Mouse (Mus musculus): ENCODE results near the gene Hoxd10.

Gene Hoxd10

GRCm38 (mm10) chr2:74667191-74667841 lies 24.4 kb upstream of the Hoxd10 start:
- no peak for DNase-seq

DNA sequence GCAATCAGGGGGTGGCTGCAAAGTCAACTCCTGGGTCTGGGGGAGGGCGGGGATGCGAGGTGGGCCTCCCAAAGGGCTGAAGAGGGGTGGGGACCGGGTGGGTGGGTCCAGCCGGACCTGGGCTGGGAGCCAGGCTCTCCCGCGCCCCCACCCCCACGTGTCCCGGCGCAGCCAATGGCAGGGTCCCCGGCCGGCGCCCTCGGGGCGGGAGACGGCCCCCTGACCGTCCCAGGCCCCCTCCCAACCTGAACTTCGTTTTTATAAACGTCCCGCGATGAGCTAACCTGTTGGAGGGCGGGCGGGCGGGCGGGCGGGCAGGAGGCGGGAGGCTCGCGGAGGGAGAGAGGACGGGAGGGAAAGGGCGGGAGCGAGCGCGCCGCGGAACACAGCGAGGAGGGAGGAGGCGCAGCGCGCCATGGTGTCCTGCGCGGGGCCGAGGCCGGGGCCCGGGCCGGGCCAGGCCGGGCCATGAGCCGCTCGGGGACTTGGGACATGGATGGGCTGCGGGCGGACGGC lies 23.8 kb upstream of the Hoxd10 start, which contains the start of gene Hoxd13:
Gene Hoxd13, plus strand, starts transcription at position 469 of the 516 bp plus-strand sequence.
- DNase-seq, result no peak

DNA sequence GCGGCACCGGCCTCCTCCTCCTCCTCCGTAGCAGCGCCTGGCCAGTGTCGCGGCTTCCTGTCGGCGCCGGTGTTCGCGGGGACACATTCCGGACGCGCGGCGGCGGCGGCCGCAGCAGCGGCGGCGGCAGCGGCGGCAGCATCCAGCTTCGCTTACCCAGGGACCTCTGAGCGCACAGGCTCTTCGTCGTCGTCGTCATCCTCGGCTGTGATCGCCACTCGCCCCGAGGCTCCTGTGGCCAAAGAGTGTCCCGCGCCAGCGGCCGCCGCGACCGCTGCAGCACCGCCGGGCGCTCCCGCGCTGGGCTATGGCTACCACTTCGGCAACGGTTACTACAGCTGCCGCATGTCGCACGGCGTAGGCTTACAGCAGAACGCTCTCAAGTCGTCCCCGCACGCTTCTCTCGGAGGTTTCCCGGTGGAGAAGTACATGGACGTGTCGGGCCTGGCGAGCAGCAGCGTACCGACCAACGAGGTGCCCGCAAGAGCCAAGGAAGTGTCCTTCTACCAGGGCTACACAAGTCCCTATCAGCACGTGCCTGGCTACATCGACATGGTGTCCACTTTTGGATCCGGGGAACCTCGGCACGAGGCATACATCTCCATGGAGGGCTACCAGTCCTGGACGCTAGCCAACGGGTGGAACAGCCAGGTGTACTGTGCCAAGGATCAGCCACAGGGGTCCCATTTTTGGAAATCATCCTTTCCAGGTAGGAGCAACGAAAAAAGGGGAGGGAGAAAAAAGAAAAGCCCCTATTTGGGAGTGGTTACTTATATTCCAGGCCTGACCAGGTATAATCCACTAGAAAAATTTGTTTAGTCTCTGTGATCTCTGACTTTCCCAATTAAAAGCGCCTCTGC lies 23.1 kb upstream of the Hoxd10 start:
- no peak for DNase-seq

GRCm38 (mm10) chr2:74669230-74669578 lies 22.5 kb upstream of the Hoxd10 start:
- DNase-seq, result no peak

DNA sequence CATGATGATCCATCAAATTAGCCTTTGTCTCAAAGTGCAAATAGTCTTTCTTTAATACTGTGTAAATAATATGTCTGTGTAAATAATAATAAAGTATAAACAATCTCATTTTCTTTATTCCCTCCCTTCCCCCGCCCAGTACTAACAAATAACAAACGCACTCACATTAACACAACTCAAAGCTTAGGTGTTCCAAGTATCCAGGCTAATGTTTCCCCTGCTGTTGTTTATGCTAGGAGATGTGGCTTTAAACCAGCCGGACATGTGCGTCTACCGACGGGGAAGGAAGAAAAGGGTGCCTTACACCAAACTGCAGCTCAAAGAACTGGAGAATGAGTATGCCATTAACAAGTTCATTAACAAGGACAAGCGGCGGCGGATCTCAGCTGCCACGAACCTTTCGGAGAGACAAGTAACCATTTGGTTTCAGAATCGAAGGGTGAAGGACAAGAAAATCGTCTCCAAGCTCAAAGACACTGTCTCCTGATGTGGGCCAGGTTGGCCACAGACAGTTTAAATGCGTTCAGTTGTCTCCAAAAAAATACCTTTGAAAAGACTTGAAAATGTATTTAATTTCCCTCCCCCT lies 22.0 kb upstream of the Hoxd10 start:
- no peak for DNase-seq

- DNase-seq, result no peak
Observed at GRCm38 (mm10) chr2:74670632-74671188, 21.0 kb upstream of the Hoxd10 start.

DNA sequence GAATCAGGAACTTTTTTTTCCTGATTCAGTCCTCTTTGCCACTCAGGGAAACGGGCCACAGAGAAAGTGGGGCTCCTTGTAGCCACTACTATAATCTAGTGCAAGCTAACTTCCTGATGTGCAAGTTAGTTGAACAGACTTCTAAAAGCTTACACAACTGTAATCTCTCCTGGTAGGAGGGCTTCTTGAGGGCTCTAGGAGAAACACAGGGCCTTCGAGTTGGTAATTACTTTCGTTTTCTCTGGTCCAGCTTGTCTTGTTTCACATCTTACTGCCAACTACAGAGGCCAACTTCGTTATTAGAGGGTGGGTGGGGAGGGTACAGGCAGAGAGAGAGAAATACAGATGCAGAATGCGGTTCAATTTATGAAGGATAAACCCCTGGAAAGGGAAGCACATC lies 19.9 kb upstream of the Hoxd10 start:
- no peak for DNase-seq

DNA sequence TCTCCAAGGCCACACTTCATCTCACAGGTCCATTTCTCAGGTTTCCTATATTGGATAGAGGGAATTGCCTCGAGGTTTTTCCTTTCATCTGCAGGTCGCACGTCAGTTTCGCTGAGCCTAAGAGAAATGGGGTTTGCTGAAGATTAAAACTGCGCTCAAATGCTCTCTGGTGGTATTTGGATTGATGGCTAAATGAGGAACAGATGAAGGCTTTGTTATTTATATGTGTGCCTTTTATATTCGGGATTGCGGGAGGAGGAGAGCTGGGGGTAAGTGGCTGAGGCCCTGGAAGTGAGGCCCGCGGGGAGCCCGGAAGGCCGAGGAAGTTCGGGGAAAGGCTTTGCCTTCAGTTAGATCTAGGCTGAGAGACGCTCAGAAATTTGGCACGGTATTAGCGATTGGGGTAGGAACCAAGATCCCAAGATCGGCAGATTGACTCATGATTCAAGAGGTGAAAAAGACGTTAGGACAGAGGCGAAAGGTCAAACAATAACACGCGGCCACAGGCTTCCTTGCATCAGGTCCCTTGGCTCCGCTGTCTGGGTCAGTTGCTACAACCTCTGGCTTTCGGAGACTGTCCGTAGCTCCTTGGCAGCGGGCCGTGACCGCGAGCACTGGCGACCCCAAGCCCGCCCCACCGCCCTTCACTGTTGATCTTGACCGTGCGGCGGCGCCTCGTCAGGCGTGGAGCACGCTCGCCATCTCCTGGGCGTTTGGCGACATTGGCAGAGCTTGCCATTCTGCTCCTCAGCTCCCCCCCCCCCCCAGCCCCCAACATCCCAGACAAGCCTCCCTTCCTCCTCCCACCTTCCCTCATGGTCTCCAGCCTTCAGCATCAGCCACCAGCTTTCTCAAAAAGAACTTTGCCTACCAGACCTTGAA lies 19.0 kb upstream of the Hoxd10 start:
- DNase-seq, result peak; percentile 80 to 84

DNA sequence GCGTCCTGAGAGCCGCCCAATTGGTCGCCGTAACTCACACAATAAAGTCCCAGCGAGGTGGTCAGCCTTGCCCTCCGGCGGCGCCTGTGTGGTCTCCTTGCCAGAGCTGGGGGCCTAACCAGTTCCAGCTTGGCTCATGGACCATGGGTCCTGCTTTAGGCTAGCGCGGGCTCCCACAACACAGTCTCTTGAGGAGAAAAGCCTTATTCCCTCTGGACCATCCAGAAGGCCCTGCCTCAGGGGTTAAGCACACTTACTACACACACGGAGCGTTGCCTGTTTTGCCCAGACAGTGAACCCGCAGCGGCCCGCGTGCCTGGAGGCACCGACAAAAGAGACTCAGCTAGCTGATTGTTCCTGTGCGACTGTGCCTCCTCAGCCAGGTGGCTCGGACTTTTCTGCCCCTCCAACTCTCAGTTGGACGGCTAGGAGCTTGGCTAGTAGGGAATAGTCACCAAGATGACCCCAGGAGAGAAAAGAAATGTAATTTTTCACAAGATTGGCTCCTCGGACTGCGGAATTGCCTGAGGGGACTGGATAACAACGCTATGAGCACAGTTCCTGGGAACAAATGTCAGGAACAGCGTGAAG lies 17.8 kb upstream of the Hoxd10 start:
- DNase-seq, result no peak

GRCm38 (mm10) chr2:74674881-74675665 lies 16.7 kb upstream of the Hoxd10 start, which contains the start of gene Hoxd12:
TSS of gene Hoxd12 (plus strand) at chr2:74675013.
- no peak for DNase-seq

DNA sequence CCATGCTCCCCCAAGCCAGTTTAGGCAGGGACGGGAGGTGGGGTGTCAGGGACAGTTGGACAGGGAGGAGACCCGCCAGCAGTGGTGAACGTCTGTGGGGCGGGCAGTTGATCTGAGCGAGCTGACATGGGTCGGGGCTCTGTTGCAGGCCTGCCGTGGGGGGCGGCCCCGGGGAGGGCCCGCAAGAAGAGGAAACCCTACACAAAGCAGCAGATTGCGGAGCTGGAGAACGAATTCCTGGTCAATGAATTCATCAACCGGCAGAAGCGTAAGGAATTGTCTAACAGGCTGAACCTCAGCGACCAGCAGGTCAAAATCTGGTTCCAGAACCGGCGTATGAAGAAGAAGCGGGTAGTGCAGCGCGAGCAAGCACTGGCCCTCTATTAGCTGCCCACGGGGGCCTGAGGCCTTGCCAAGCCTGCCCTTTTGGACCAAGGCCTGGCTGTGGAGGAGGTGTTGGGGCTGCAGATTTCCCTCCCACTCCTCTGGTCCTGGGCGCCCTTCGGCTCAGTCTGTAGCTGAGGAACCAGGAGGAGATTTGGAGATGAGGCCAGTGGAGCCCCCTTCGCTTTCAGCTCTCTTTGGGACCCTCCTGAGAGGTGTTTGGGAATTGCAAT lies 15.9 kb upstream of the Hoxd10 start:
- no peak for DNase-seq

DNA sequence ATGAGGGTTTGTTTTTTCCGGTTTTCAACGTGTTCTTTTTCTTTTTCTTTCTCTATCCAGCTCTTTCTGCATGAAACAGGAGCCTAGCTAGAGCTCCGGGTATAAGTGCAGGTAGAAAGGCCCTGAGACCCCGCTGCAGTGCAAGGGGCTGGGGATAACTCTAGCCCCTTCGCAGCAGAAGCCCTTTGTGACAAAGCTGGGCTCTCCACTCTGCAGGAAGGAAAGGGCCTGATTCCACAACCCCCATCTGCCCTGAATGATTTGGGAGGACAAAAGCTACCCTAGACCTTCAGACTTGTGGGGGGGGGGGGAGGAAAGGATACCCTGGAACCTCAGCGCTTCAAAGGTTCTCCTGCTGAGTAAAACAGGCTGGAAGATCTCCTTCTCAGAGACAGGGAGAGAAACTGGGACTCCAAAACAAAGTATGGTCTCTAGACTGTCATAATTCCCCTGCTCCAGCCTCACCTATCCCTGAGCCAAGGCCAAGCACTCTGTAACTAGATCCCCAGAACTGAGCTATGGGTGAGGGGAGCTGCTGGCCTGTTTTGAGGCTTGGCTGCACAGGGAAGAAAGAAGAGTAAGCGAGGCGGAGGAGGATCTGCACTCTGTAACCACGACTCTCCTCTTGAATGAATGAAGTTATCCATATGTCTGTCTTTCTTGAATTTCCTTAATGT lies 15.2 kb upstream of the Hoxd10 start:
- DNase-seq, result no peak

DNA sequence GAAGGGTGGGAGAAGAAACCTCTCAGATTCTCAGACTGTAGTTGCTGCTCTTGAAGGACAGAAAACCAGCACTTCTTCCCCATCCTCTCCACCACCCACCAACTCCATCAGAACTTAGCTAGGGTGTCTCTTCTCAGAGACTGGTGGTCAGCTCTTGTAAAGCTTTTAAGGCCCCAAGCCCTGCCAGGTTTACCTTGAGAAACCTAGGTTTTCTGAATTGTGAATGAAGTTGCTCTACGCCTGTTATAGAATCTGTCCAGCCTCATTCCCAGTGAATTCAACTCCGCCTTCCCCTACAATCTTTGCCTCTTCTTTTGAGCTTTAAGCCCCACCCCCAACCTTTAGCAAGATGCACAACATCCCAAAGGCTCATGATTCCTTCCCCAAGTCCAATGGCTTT lies 14.6 kb upstream of the Hoxd10 start:
- DNase-seq, result no peak

DNA sequence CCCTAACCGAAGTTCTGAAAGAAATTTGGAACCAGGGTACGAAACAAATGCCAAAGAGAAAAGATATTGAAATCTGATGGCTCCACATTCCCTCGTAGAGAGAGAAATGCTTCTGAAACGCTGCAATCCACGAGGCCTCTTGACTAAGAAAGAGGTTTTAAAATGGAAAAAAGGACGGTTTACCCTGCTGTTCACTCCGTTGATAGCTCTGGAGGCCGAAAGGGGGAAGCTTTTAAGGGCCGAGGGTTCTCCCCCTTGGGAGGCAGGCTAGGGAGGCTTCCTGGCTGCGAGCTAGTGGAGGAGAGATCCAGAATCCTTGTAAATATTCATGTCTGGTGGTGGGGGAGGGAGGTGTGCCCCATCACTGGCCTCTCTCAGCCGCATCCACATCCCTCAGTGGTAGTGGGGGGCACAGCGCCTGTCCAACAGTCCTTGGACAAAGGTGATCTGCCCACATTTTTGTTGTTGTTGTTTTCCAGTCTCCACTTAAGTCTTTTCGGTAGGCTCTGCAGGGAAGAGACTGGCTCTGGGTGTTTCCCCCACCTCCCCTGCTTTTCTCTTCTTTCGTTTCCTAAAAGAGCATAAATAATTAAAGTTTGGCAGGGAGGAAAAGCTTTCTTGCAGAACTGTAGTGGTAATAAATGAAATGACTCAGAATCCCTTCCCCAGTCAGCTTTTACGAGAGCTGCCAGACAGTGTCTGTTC lies 12.7 kb upstream of the Hoxd10 start, which contains the start of gene Hoxd11:
Gene Hoxd11, plus strand, starts transcription at position 667 of the 705 bp plus-strand sequence.
- DNase-seq, result no peak

DNA sequence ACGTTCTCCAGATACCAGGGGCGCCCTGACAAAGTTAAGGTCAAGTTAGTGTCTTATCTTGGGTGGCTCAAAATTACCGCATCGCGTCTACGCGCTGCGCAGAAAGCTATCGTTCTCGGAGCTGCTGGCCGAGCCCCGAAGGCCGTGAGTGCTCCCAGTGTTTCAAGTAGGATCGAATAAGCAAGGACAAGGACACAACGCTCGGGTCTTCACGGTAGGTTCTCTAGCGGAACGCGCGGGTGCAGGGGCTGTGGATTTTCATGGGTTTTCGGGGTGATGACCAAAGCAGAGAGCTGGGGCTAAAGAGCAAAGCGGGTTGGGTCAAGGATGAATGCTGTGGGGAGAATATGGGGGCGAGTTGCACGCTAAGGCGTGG lies 12.1 kb upstream of the Hoxd10 start:
- DNase-seq, result no peak

- DNase-seq, result no peak
Observed at GRCm38 (mm10) chr2:74679980-74680379, 11.7 kb upstream of the Hoxd10 start.

DNA sequence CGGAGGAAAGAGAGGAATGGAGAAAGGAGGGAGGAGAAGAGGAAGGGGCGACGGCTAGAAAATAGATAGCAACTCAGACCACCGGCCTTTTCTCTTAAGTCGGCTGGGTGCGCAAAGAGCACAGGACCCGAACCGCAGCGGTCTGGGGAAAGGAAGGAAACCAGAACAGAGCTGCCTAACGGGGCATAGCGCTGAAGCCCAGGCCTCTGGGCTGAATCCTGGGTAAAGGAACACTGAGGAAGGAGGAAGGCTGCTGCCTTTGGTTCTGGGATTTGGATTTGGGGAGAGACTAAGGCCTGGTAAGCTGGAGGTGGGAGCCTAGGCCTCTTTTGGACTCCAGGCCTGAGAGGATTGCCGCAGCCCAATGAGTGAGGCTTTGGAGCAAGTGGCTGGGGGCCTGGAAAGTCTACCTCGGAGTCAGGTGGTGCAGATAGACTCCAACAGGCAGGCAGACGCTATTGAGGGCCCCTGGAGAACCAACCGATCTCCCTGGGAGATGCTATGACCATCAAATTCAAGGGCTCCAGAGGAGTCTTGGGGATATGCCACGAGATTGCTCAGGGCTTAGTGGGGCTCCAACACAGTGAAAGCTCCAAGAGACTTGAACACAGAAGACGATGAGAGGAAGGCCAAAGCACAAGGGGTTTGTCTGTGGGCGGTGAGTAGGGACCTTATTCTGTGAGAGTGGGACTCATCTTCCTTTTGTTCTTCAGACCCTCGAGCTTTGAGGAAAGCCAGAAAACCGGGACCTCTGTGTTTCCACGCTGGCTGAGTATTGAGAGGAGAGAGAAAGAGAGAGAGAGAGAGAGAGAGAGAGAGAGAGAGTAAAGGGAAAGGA lies 10.9 kb upstream of the Hoxd10 start:
- DNase-seq, result no peak
